Mouse (Mus musculus): ENCODE measurements at regions not wholly inside any gene's neighbourhood (a gene's known extent, or its start where the extent isn't known, plus 50 kb on each side); places are given as distances from the start of the nearest gene placed in this dataset.

- peak; percentile 61 for DNase-seq (ENCODE audit: low read depth, low spot score)
These were observed 848.1 kb upstream of the A1bg start for GRCm38 (mm10) chr15:61770721-61771542.

GRCm38 (mm10) chr15:61766544-61767094 lies 843.8 kb upstream of the A1bg start:
- no peak for DNase-seq (ENCODE audit: low read depth, low spot score)

GRCm38 (mm10) chr15:61753802-61754201 lies 831.0 kb upstream of the A1bg start:
- DNase-seq (ENCODE audit: low read depth, low spot score), result peak; percentile 61

- no peak for DNase-seq (ENCODE audit: low read depth, low spot score)
These were observed 800.9 kb upstream of the A1bg start for GRCm38 (mm10) chr15:61723696-61724095.

- no peak for DNase-seq (ENCODE audit: low read depth, low spot score)
These were observed 795.7 kb upstream of the A1bg start for GRCm38 (mm10) chr15:61718486-61718885.

GRCm38 (mm10) chr15:61717216-61717615 lies 794.4 kb upstream of the A1bg start:
- DNase-seq (ENCODE audit: low read depth, low spot score), result no peak

GRCm38 (mm10) chr15:61713953-61714352 lies 791.1 kb upstream of the A1bg start:
- no peak for DNase-seq (ENCODE audit: low read depth, low spot score)

GRCm38 (mm10) chr15:61708928-61709327 lies 786.1 kb upstream of the A1bg start:
- DNase-seq (ENCODE audit: low read depth, low spot score), result no peak

- no peak for DNase-seq (ENCODE audit: low read depth, low spot score)
These were observed 785.1 kb upstream of the A1bg start for GRCm38 (mm10) chr15:61707952-61708351.

- DNase-seq (ENCODE audit: low read depth, low spot score), result no peak
These were observed 769.9 kb upstream of the A1bg start for GRCm38 (mm10) chr15:61692679-61693078.

GRCm38 (mm10) chr15:61690425-61690824 lies 767.6 kb upstream of the A1bg start:
- no peak for DNase-seq (ENCODE audit: low read depth, low spot score)

- no peak for DNase-seq (ENCODE audit: low read depth, low spot score)
These were observed 767.1 kb upstream of the A1bg start for GRCm38 (mm10) chr15:61689776-61690397.

- DNase-seq (ENCODE audit: low read depth, low spot score), result peak; percentile 52
These were observed 760.2 kb upstream of the A1bg start for GRCm38 (mm10) chr15:61682968-61683367.

GRCm38 (mm10) chr15:61670556-61670955 lies 747.7 kb upstream of the A1bg start:
- no peak for DNase-seq (ENCODE audit: low read depth, low spot score)

GRCm38 (mm10) chr15:61660581-61660980 lies 737.8 kb upstream of the A1bg start:
- DNase-seq (ENCODE audit: low read depth, low spot score), result no peak

GRCm38 (mm10) chr15:61656951-61657350 lies 734.1 kb upstream of the A1bg start:
- peak; percentile 56 for DNase-seq (ENCODE audit: low read depth, low spot score)

GRCm38 (mm10) chr15:61654846-61655245 lies 732.0 kb upstream of the A1bg start:
- peak; percentile 87 for DNase-seq (ENCODE audit: low read depth, low spot score)

- no peak for DNase-seq (ENCODE audit: low read depth, low spot score)
These were observed 731.0 kb upstream of the A1bg start for GRCm38 (mm10) chr15:61653853-61654252.

GRCm38 (mm10) chr15:61618638-61619500 lies 696.1 kb upstream of the A1bg start:
- DNase-seq (ENCODE audit: low read depth, low spot score), result no peak

GRCm38 (mm10) chr15:61610662-61611061 lies 687.9 kb upstream of the A1bg start:
- no peak for DNase-seq (ENCODE audit: low read depth, low spot score)

- peak; percentile 80 for DNase-seq (ENCODE audit: low read depth, low spot score)
These were observed 686.8 kb upstream of the A1bg start for GRCm38 (mm10) chr15:61609656-61610055.

GRCm38 (mm10) chr15:61608301-61608731 lies 685.5 kb upstream of the A1bg start:
- peak; percentile 94 for DNase-seq (ENCODE audit: low read depth, low spot score)

Measured in 3T3-L1 (cell line).